Mouse (Mus musculus) right cerebral cortex, postnatal 14 days (tissue): ENCODE measurements around the gene Dennd1a.
A peak's percentile ranks its signal among the peaks of the same experiment; 100 is the strongest.

Experiments
- DNase-seq: peaks from one replicate; pipeline ENCODE4 v3.0.0; 2022

The Dennd1a gene

GRCm38 (mm10) chr2:37797046-37797445, 490.1 kb downstream of the Dennd1a start:
- no peak for DNase-seq

- no peak for DNase-seq
Observed at GRCm38 (mm10) chr2:37796021-37796420, 491.2 kb downstream of the Dennd1a start.

GRCm38 (mm10) chr2:37791340-37791739, 495.9 kb downstream of the Dennd1a start:
- no peak for DNase-seq

- DNase-seq, result no peak
Observed at GRCm38 (mm10) chr2:37790738-37791137, 496.5 kb downstream of the Dennd1a start.

DNA sequence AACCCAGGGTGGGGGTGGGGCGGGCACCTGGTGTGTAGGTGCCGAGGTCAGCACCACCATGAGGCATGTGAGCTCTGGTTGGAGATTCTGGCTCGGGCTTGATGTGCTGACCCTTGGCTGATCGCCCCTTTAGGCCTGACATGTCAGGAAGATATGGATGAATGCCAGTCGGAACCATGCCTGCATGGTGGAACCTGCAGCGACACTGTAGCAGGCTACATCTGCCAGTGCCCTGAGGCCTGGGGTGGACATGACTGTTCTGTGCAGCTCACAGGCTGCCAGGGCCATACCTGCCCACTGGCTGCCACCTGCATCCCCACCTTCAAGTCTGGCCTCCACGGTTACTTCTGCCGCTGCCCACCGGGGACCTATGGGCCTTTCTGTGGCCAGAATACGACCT, 497.2 kb downstream of the Dennd1a start:
- DNase-seq, result no peak

DNA sequence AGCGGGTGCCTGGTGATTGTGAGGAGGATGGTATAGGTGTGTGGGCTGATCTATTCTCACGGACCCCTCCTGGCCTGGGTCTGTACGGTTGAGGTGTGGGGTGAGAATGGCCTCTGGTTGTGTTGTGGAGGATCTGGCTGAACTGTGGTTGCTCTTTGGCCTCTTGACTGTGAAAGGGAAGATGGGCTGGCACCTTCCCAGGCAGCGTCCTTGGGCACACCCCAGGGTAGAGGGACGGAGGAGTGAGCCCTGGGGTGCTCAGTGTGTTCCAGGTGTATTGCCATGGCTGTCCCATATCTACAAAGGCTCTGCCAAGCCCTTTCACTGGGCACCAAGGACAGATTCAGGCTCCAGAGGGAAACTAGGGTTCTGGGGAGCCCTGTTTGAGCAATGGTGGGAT, 498.2 kb downstream of the Dennd1a start:
- no peak for DNase-seq

GRCm38 (mm10) chr2:37788176-37788962, 498.8 kb downstream of the Dennd1a start:
- DNase-seq, result no peak

DNA sequence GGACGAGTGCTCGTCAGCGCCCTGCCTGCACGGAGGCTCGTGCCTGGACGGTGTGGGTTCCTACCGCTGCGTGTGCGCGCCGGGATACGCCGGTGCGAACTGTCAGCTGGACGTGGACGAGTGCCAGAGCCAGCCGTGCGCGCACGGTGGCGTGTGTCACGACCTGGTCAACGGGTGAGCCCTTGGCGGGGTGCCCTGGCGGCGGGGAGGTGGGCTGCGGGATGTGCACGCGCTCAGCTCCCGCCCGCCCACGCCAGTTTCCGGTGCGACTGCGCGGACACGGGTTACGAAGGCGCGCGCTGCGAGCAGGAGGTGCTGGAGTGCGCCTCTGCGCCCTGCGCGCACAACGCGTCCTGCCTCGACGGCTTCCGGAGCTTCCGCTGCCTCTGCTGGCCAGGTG, 500.7 kb downstream of the Dennd1a start:
- DNase-seq, result peak; percentile 62

DNA sequence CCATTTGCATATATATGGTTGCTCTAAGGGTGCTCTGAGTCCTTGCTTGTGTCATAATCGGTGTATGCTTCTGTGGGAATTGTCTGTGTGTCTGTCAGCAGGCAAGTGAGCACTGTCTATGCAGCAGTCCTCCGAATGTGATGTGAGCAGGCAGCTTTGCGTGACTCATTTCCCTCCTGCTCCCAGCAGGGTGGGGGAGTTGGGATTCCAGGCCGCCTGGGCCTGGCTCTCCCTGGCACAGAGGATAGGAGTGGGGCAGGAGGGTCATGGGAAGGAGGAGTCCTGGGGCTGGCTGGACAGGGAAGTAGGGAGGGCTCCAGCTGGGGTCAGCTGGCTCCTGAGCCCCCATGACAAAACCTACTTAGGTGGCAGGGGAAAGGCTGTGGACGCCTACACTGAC, 502.7 kb downstream of the Dennd1a start:
- no peak for DNase-seq

DNA sequence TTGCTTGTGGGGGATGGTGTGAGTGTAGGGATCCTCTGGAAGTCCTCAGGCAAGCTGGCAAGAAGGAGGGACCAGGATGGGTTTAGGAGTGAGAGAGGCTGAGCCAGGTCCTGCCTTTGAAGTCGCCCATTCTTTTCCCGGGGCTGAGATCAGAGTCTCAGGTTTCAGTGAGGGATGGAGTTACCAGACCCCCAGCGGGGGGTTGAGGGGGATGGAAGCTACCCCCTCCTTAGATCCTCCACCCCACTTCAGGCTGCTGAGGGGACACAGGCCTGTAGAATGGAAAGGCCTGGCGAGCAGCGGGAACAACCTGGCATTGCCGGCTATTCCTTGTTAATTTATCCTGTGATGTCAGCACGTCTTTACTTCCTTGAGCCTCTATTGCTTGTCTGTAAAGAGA, 505.2 kb downstream of the Dennd1a start:
- no peak for DNase-seq

DNA sequence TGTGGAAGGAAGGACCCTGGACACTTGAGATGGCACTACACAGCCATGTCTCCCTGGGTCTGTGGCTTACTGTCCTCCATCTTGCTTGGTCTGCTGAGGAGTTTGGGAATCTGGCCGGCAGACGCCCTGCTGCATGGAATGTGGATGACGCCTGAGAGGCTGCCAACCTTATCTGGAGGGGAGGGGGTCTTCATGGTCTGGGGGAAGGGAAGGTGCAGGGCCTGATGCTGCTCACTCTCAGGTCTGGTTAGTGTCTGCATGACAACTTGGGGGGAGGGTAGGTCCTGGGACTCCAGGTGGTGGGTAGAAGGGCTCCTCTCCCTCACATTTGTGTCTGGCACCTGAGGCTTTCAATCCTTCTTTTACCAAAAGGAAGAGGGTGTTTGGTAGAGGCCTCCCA, 505.8 kb downstream of the Dennd1a start:
- no peak for DNase-seq

DNA sequence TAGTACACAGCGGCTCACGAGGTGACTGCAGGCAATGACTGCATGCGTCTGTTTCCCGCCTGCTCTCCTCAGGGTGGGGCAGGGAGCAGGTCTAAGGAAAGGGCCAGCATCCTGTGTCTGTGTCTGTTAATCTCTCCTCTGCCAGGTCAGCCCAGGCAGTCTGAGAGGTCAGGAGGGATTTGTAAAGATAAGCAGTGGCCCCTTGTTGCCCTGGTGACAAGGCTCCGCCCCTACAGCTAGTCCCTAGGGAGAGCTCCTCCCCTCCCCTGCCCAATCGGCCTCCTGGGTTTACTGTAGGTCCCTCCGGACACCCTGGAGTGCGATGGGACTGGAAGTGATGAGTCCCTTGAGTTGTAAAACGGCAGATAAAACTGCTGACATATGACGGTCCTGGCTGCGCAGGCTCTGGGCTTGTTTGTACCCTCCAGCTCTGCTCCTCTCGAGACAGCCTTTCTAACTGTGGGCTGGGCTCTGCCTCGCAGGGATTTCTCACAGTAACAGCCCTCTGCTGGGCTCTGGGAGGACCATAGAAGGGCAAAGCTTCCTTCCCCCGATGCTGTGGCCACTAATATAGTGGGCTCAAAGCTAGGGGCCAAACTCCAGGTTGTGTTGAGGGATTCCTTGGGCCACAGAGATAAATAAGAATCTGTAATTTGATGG, 506.8 kb downstream of the Dennd1a start:
- DNase-seq, result no peak

GRCm38 (mm10) chr2:37777958-37778720, 509.1 kb downstream of the Dennd1a start:
- no peak for DNase-seq

DNA sequence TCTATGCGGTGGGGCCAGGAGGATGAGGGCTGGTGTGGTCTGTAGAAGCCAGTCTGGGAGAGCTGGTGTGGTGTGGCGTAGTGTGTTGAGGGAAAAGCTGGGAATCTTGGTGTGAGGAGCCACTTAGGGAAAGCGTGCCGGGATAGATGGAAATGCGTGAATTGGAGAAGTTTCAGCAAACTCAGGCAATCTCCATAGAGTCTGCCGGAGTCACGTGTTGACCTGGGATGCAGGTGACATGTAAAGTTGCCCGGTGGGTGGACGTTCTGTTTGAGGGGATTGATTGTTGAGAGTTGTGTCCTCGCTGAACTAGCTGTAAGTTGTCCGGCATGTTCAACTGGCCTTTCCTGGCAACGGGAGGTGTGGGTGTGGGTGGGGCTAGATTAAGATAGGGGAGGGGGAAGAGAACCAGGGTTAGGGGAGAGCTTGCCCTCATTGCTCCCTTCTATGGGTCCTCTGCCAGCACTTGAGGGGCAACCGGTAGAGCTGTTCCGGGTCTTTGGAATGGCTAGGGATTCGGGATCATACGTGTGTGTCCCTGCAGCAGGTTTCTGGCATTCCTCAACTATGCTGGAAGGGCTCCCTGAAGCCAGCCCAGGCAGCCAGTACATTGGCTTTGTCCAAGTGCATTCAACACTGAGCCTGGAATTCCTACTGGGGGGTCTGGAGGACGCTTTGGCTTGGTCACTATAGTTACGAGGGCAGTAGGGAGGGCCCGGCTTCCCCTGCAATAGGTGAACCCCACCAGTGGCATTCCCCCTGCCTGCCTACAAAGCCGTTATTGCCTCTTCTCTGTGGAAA, 510.4 kb downstream of the Dennd1a start:
- DNase-seq, result no peak

DNA sequence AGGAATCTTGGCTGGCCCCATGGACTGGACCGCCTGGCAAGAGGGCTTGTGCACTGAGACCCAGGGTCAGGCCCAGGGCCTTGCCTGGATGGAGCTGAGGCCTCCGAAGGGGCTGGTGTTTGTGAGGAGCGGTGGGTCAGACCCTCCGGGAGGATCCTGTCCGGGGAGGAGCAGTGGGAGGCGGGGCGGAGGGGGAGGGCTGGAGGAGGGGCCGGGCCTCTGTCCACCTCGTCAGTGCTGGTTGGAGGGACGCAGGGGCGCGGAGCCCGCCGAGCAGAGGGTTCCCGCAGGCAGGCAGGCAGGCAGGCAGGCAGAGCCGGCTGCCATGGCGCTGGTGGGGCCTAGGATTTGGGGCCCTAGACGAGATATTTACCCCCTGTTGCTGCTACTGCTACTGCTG, 511.2 kb downstream of the Dennd1a start, which contains the start of gene Crb2:
Gene Crb2, plus strand, starts transcription at position 234 of the 400 bp plus-strand sequence.
- DNase-seq, result no peak

DNA sequence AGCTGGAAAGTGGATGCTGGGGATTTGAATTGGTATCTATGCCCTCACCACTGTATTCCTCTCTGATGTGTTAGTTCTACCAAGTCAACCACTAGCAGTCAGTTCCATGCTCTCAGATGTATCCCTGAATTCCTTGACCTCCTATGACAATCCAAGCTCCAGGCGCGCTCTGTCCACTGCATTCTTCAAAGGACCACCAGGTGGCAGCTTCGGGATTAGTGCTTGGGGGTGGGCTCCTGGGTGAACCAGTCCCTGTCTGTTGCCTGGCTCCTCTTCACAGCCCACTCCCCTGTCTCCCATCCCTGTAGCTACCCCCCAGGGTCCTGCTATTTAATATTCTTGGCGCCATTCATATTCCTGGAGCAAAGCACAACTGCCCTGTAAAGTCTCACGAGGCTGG, 512.6 kb downstream of the Dennd1a start:
- peak; percentile 49 for DNase-seq

- peak; percentile 91 for DNase-seq
Observed at GRCm38 (mm10) chr2:37771618-37772285, 515.4 kb downstream of the Dennd1a start.

DNA sequence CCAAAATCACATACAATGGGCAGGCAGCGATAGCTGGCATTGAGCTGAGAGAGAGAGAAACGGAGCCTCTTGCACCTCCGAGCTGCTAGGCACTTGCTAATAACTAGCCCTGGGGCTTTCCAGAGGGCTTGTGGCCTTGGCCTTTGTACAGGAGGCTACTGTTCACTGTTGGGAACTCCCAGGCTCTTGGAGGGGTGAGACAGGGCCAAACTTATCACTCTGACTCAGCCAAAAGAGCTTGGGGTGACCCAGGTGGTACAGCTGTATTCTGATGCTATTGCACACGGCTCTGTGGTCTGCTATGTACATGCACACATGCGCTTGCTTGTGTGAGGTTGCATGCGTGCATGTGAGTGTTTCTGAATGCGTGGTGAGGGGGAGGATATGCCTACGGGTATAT, 517.4 kb downstream of the Dennd1a start:
- no peak for DNase-seq

GRCm38 (mm10) chr2:37768903-37769302, 518.3 kb downstream of the Dennd1a start:
- DNase-seq, result peak; percentile 58

DNA sequence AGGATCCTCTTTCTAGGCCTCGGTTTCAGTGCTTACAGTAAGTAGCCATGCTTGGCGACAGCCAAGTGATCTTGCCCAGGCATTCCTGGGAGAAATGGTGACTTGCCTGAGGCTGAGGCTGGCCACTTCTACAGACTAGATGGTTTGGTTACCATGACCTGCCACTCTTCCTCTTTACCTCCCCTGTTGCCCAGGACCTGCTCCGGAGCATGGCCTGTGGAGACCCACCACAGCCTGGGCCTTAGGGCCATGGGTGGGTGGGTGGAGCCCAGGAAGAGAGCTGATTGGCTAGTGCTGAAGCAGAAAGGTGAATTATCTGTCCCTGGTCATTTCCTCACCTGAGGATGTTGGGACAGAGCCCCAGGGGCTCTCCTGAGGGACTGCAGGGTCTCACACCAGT, 519.5 kb downstream of the Dennd1a start:
- DNase-seq, result no peak

DNA sequence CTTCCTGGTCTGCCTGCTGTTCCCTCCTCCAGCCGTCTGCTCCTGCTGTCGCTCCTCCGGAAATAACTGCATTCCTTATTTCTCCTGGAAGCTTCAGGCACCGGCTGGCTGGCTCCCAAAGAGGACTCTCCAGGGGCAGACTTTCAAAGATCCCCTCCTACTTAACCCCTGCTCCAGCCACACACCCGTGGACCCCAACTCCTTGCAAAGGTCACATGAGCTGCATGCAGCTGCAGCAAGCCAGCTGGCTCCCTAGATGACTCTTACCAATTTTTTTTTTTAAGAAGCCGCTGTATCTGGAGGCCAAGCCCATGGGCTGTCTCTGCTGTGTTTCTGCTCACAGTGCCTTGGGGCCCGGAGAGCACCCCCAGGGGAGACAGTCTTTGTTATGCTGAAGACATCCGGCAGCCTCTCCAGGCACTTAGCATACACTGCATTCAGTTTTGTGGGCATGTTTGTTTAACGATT, 520.1 kb downstream of the Dennd1a start:
- peak; percentile 77 for DNase-seq
